Comparison of ENCODE assay signal across 8 mouse cellular contexts in the genomic region with DNA sequence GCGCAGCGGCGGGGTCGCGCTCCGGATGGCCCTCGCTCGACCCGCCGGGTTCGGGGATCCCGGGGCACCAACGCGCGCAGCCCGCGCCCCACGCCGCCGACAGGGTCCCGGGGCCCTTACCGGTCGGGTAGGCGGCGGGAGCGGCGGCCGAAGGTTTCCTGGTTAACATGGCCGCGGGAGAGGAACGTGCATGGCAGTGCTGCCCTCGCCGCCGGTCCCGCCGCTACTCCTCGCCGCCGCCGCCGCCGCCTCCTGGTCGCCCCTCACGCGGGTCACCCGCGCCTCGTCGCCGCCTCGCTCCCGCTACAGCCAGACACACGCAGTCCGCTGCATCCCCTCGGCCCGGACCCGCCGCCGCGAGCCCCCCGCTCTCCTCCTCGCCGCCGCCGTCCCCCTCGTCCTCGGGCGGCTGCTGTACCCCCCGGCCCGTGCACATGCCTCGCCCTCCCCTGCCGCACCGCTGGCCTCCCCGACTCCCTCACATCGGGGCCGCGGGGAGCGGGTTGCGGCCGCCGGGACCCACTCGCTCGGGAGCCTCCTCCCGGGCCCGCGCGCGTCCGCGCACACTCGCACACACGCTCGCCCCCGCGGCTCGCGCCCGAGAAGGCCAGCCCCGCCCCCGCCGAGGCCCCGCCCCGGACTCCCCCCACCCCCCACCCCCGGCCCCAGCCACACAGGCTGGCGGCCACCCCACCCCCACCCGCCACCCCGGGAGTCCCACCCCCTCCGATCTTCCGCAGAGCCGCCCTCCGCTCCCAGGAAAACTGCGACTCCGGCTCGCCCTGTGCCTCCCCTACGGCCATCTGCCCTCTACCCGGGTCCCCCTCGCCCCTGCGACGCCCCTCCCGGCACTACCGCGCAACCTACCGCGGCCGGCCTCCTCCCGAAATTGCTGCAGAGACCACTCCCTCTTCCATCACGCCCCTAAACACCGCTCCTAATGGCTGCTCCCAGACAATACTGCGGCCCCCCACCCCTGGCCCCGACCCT. TPM values are rescaled to one million over a fixed set of nuclear protein-coding genes. Genes with fewer than 3 reads are reported as not detected.
DNase-seq lines count a peak whose midpoint lies in the region; ATAC-seq lines count a peak whose summit lies in the region.

No protein-coding gene starts in this region.

- DNase-seq in CD4-positive, CD25-positive, alpha-beta regulatory T cell, adult 2 months (ENCODE audit: low read depth, low spot score) = peak; percentile 88
- peak; percentile 82 for DNase-seq in brain, adult 2 months (ENCODE audit: low read depth, low spot score)
- DNase-seq in forebrain, embryonic 10.5 days (ENCODE audit: extremely low spot score, low spot score) = peak; percentile 90
- DNase-seq in kidney, postnatal 14 days = peak; percentile 92
- DNase-seq in neural tube, embryonic 11.5 days (ENCODE audit: low spot score) = peak; percentile 87

- peak; percentile 77 for ATAC-seq in heart, embryonic 15.5 days (replicated peaks; ENCODE audit: insufficient number of reproducible peaks, insufficient read depth, low FRiP score, low read depth)
- ATAC-seq in liver, embryonic 15.5 days (ENCODE audit: insufficient read depth) = peak; percentile 59
- ATAC-seq in neural tube, embryonic 11.5 days (ENCODE audit: insufficient read depth, low FRiP score, low TSS enrichment) = peak; percentile 84
- ATAC-seq in stomach, embryonic 15.5 days (ENCODE audit: insufficient read depth, low FRiP score, low read depth) = peak; percentile 85

- WGBS in forebrain, embryonic 10.5 days = under 1% methylated on average over 108 of the region's 130 CpGs
- under 1% methylated on average over 111 of the region's 130 CpGs for WGBS in heart, embryonic 15.5 days
- 1% methylated on average over 114 of the region's 130 CpGs for WGBS in liver, embryonic 15.5 days (ENCODE audit: insufficient replicate concordance)
- under 1% methylated on average over 52 of the region's 130 CpGs for WGBS in neural tube, embryonic 11.5 days
- WGBS in stomach, embryonic 15.5 days = under 1% methylated on average over 111 of the region's 130 CpGs

- peaks cover 54% of the 10 kb centered on the region for H3K4me1 ChIP-seq in forebrain, embryonic 10.5 days
- H3K4me1 ChIP-seq in heart, embryonic 15.5 days (replicated peaks) = peaks cover 35% of the 10 kb centered on the region
- peaks cover 27% of the 10 kb centered on the region for H3K4me1 ChIP-seq in liver, embryonic 15.5 days (replicated peaks)
- H3K4me1 ChIP-seq in neural tube, embryonic 11.5 days (ENCODE audit: control insufficient read depth, insufficient read depth, low read length) = peaks cover 21% of the 10 kb centered on the region
- H3K4me1 ChIP-seq in stomach, embryonic 15.5 days = peaks cover 25% of the 10 kb centered on the region

- peak overlapping the region; percentile 97 for H3K4me3 ChIP-seq in forebrain, embryonic 10.5 days
- H3K4me3 ChIP-seq in heart, embryonic 15.5 days = peak overlapping the region; percentile 99
- H3K4me3 ChIP-seq in liver, embryonic 15.5 days (replicated peaks) = peak overlapping the region; percentile 72
- peak overlapping the region; percentile 96 for H3K4me3 ChIP-seq in neural tube, embryonic 11.5 days (ENCODE audit: low read depth, low read length)
- peak overlapping the region; percentile 90 for H3K4me3 ChIP-seq in stomach, embryonic 15.5 days (replicated peaks)

- no peaks in the 10 kb centered on the region for H3K27me3 ChIP-seq in forebrain, embryonic 10.5 days (ENCODE audit: poor library complexity, severe bottlenecking)
- no peaks in the 10 kb centered on the region for H3K27me3 ChIP-seq in heart, embryonic 15.5 days
- peaks cover 27% of the 10 kb centered on the region for H3K27me3 ChIP-seq in liver, embryonic 15.5 days
- no peaks in the 10 kb centered on the region for H3K27me3 ChIP-seq in neural tube, embryonic 11.5 days (ENCODE audit: control insufficient read depth, insufficient read depth, low read length)
- H3K27me3 ChIP-seq in stomach, embryonic 15.5 days (replicated peaks) = no peaks in the 10 kb centered on the region

- 0 out of 2 replicates have a peak, but pooled peaks cover 3% of the 10 kb centered on the region for H3K9me3 ChIP-seq in forebrain, embryonic 10.5 days
- no peaks in the 10 kb centered on the region for H3K9me3 ChIP-seq in heart, embryonic 15.5 days (replicated peaks)
- no peaks in the 10 kb centered on the region for H3K9me3 ChIP-seq in liver, embryonic 15.5 days (replicated peaks)
- no peaks in the 10 kb centered on the region for H3K9me3 ChIP-seq in neural tube, embryonic 11.5 days (ENCODE audit: control insufficient read depth, low read length)
- H3K9me3 ChIP-seq in stomach, embryonic 15.5 days = no peaks in the 10 kb centered on the region

- H3K9ac ChIP-seq in heart, embryonic 15.5 days = peak overlapping the region; percentile 100
- H3K9ac ChIP-seq in liver, embryonic 15.5 days = peak overlapping the region; percentile 74
- H3K9ac ChIP-seq in neural tube, embryonic 11.5 days (ENCODE audit: low read length) = peak overlapping the region; percentile 99
- H3K9ac ChIP-seq in stomach, embryonic 15.5 days = peak overlapping the region; percentile 96

- H3K36me3 ChIP-seq in forebrain, embryonic 10.5 days (replicated peaks) = peaks cover 25% of the 10 kb centered on the region
- H3K36me3 ChIP-seq in heart, embryonic 15.5 days = peaks cover 7% of the 10 kb centered on the region; the same call in 1 of the 2 replicates
- no peaks in the 10 kb centered on the region for H3K36me3 ChIP-seq in liver, embryonic 15.5 days (replicated peaks)
- H3K36me3 ChIP-seq in neural tube, embryonic 11.5 days (ENCODE audit: control insufficient read depth, insufficient read depth, low read length) = no peaks in the 10 kb centered on the region; the same call in 1 of the 2 replicates
- H3K36me3 ChIP-seq in stomach, embryonic 15.5 days = peaks cover 6% of the 10 kb centered on the region; the same call in 1 of the 2 replicates

- H3K4me2 ChIP-seq in heart, embryonic 15.5 days = peak overlapping the region; percentile 98
- H3K4me2 ChIP-seq in liver, embryonic 15.5 days = peak overlapping the region; percentile 86
- H3K4me2 ChIP-seq in neural tube, embryonic 11.5 days (ENCODE audit: low read depth) = peak overlapping the region; percentile 91
- peak overlapping the region; percentile 97 for H3K4me2 ChIP-seq in stomach, embryonic 15.5 days

- H3K27ac ChIP-seq in forebrain, embryonic 10.5 days = peak overlapping the region; percentile 99
- H3K27ac ChIP-seq in heart, embryonic 15.5 days = peak overlapping the region; percentile 99
- H3K27ac ChIP-seq in liver, embryonic 15.5 days (replicated peaks) = peak overlapping the region; percentile 76
- H3K27ac ChIP-seq in neural tube, embryonic 11.5 days (ENCODE audit: low read depth, low read length) = peak overlapping the region; percentile 96
- peak overlapping the region; percentile 95 for H3K27ac ChIP-seq in stomach, embryonic 15.5 days

RNA-seq across cellular contexts. Expression of a gene that starts 1.1 kb away (rescaled TPM):
- polyA plus RNA-seq in forebrain, embryonic 10.5 days (2016; fragmentation: Nextera tagmentation; extraction: Ambion mirVana) = 7.0 and 7.2 TPM in 2 replicates
- 10.0 and 10.2 TPM in 2 replicates for polyA plus RNA-seq in heart, embryonic 15.5 days (2015; fragmentation: Nextera tagmentation; extraction: Ambion mirVana)
- polyA plus RNA-seq in liver, embryonic 15.5 days (2015; fragmentation: Nextera tagmentation; extraction: Ambion mirVana) = 1.9 and 2.3 TPM in 2 replicates
- polyA plus RNA-seq in neural tube, embryonic 11.5 days (2014; fragmentation: Nextera tagmentation; extraction: Ambion mirVana) = 12.2 and 12.9 TPM in 2 replicates
- polyA plus RNA-seq in stomach, embryonic 15.5 days (2015; fragmentation: Nextera tagmentation; extraction: Ambion mirVana) = 9.7 and 9.8 TPM in 2 replicates

Comparison
In these comparisons a context has a peak if more than half of its experiments do, and no peak if none do; other contexts are left out.
1. Peak in every context shown above with its lines: DNase-seq, ATAC-seq, H3K4me3 ChIP-seq and H3K27ac ChIP-seq.